Mouse (Mus musculus) cerebellum, adult 9-11 months (tissue): ENCODE measurements around the gene Gnl1.
A peak's percentile ranks its signal among the peaks of the same experiment; 100 is the strongest.
"Not testable (repeated sequence)": the region's sequence is repeated elsewhere in the genome, so short reads cannot be mapped to it uniquely, and the experiment has no call there.

ENCODE experiments used
- DNase-seq: peaks from one replicate; pipeline ENCODE4 v3.0.0; 2022

The Gnl1 gene

DNA sequence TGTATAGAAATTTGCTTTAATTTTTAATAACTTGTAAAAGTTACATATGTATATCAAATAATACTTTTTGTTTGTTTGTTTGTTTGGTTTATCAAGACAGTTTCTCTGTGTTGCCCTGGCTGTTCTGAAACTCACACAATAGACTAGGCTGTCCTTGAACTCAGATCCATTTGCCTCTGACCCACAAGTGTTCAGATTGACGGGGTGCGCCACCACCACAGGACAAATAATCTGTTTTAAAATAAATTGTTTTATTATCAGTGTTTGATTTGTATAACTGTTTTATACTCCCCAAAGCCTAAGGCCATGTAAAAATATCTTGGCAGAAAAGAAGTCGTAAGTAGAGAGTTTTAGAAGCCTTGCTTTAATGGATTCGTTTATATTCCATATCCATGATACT lies 48.0 kb downstream of the Gnl1 start:
- DNase-seq: no peak

DNA sequence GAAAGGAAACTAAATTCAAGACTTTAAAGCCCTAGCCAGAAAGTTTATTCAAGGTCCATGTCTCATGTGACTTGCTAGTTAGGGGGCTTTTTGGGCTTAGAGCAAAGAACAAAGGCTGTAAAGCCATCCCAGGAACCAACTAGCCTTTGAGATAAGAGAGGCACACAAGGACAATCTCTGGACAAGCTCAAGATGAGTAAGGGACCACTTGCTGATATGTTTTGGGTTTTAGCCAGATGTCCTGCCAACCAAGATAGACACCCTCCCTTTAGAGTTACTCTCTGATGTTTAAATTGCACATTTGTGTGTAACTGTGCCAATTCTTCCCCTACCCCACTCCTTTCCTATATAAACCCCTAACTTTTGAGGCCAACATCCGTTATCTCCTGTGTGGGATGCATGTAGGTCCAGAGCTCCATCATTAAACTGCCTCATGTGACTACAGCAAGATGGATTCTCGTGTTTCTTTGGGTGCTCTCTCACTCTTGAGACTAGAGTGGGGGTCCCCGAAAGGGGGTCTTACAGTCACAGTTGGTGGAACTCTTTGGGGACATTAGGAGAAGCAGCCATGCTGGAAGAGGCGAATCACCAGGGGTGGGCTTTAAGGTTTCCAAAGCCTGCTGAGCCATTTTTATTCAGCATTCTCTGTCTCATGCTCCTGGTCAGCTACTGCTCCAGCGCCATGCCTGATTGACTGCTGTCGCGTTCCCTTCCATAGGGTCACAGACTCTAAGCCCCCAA lies 49.4 kb downstream of the Gnl1 start:
- no peak for DNase-seq

DNA sequence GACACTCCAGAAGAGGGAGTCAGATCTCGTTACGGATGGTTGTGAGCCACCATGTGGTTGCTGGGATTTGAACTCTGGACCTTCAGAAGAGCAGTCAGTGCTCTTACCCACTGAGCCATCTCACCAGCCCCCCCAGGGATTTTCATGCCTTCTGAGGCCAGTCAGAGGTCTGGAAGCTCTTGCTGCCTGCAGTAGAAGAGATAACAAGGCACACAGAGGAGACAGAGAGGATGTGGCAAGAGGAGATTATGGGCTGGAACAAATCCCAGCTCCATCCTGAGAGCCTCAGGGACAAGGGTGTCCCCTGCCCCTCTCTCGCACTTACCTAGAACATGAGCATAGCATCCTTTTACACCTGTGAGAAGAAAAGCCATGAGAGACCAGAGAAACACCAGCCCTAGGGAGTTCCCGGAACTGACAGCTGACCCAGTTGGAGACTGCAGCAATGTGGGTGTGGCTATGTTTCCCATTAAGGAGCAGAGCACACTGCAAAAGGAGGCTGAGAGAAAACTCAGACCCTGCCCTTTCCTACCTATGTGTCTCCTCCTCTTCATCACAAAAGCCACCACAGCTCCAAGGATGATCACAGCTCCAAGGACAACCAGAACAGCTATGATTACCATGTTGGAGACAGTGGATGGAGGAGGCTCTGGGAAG lies 50.5 kb downstream of the Gnl1 start:
- not testable (repeated sequence) for DNase-seq

DNA sequence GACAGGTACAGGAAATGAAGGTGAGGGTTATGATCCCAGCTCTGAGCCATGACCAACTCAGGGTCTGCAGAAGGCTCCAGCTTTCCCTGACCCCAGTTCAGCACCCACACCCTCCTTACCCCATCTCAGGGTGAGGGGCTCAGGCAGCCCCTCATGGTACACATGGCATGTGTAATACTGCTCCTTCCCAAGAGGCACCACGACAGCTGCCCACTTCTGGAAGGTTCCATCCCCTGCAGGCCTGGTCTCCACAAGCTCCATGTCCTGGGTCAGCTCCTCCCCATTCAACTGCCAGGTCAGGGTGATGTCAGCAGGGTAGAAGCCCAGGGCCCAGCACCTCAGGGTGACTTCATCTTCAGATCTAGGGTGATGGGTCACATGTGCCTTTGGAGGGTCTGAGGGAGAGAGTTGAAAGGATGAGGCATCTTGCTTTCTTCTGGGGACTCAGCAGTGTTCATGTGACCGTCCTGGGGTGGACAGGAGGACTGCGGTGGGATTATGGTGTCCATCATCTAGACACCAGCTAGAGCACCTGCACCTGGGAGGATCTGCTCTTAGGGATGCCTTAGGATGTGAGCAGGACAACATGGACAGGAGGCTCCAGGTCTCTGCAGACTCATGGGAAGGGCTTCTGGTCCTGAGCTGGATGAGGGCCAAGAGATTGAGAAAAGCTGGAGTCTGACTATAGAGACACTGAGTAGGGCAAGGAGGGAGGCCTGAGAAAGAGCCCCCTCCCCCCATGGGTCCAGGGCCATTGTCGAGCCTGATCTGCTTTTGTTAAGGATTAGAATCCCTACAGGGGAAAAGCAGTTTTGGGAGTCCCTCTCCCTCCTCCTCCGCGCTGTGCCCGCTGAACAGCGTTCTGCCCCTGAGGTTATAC lies 51.3 kb downstream of the Gnl1 start:
- DNase-seq: peak; percentile 47

DNA sequence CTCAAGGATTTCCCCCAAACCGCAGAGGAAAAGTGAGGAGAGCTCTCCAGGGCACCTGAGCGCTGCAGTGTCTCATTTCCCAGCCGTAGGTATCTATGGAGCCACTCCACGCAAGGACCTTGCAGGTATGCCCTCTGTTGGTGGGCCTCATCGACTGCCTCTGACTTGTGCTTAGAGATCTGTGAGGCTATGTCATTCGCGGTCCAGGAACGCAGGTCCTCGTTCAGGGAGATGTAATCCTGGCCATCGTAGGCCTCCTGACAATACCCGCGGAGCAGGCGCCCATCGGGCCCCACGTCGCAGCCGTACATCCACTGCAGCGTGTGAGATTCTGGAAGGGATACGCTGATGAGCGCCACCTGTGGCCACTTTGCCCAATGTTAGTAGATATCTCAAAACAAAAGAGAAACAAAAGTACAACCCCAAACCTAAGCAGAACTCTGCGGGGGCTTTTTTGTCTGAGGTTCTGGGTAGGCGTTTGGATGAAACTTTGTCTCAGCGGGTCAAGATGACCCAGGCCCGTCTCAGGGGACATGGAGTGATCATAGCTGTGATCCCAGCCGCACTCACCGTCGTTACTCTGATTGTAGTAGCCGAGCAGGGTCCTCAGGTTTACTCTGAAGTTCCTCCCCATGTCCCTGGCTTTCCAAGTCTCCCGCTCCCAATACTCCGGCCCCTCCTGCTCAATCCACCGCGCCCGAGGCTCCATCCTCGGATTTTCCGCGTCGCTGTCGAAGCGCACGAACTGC lies 52.1 kb downstream of the Gnl1 start:
- DNase-seq: peak; percentile 52

DNA sequence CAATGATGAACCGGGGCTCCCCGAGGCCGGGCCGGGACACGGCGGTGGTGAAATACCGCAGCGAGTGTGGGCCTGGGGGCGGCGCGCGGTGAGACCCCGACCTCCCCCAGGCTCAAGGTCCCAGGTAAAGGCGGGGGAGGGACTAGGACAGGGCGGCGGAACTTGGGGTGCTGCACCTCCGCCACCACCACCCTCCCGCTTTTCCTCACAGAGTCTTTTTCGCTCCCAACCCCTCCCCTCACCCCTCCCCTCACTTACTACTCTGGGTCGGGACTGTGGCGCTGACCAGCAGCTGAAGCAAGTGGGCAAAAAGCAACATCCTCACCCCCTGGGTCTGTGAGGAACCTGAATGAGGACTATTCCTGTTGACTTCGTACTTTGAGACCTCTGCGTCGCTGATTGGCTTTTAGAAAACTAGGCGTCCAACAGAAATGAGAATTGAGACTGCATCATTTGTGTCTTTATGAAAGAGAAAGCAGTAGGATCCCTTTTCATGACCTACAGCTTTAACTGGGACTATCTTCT lies 52.8 kb downstream of the Gnl1 start, which contains the start of gene H2-T23:
TSS of gene H2-T23 (minus strand) at position 505 of the 525 bp plus-strand sequence.
- not testable (repeated sequence) for DNase-seq

DNA sequence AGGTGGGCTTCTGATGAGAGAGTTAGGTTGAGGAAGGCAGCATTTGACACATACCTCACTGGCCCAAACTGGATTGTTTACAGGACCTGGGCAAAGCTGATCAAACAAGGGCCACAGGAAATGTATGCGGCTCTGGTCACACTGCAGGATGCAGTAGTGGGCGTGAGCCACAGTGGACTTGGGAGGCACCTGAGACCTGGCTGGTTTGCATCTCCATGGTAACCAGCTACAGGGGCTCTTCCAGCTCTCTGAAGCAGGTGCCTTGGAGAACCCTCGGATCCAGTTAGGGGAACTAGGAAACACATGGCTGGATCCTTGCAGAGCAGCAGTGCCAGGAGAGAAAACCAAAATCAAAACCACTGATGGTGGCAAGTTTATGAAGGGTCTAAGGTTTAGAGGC lies 54.9 kb downstream of the Gnl1 start:
- not testable (repeated sequence) for DNase-seq

DNA sequence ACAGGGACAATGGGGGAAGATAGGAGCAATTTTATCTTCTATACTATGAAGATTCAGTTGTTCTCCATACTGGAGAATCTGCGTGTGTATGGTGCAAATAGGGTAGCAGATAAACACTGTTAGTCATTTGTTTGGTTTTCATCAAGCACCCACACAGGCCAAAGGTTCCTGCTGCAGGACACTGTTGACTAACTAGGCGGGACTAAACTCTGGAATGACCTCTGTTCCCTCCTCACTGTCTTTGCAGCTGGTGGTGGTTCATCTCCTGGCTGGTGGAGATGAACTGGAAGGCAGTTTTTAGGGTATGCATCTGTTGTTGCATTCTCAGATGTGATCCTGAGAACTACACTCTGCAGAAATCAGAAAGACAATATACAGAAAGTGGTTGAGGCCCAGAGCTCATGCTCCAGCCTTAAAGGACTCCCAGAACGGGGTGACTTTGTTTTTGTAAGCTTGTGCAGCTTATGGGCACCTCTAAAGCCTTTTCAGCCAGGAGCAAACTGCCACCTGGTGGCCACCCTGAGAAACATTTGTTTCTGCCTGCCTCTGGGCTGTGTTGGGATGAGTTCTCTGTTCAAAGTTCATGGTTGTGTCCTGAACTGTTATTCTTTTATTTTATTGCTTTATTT lies 55.5 kb downstream of the Gnl1 start:
- peak; percentile 52 for DNase-seq

DNA sequence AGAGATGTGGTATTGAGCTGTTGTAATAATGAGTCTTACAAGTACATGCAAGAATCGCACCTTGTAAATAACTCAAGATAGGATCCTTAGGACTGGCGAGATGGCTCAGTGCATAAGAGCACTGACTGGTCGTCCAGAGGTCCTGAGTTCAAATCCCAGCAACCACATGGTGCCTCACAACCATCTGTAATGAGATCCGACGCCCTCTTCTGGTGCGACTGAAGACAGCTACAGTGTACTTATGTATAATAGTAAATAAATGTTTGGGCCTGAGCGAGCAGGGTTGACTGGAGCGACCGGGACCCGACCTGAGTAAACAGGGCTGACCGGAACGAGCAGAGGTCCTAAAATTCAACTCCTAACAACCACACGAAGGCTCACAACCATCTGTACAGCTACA lies 56.5 kb downstream of the Gnl1 start:
- DNase-seq: not testable (repeated sequence)
